Mouse (Mus musculus) heart, embryonic 12.5 days (tissue): ENCODE data around the gene Inpp1. TPM values are rescaled to one million over a fixed set of nuclear protein-coding genes. Genes with fewer than 3 reads are reported as not detected.

ENCODE experiments used
- ATAC-seq: fragments of 200-750 bp; cut with Nextera tagmentation; 2 replicates; pipeline ENCODE4 v1.8.0; 2017; ENCODE audit warnings: moderate TSS enrichment, moderate library complexity; ENCODE audit not compliant: insufficient number of reproducible peaks, low FRiP score
- H3K27ac ChIP-seq: fragments of 300-500 bp; sonication (generic); 2 replicates; pipeline ENCODE4 v1.5.1; 2016; ENCODE audit warnings: mild to moderate bottlenecking, moderate library complexity; ENCODE audit not compliant: poor library complexity, severe bottlenecking
- H3K27me3 ChIP-seq: fragments of 300-500 bp; sonication (generic); replicated peaks from 2 replicates; pipeline ENCODE4 v1.6.1; 2016; ENCODE audit warnings: mild to moderate bottlenecking, moderate library complexity
- H3K36me3 ChIP-seq: fragments of 300-500 bp; sonication (generic); 2 replicates; pipeline ENCODE4 v1.6.1; 2016; ENCODE audit warnings: mild to moderate bottlenecking, moderate library complexity
- H3K4me1 ChIP-seq: fragments of 300-500 bp; sonication (generic); replicated peaks from 2 replicates; pipeline ENCODE4 v1.6.1; 2016; ENCODE audit warnings: mild to moderate bottlenecking
- H3K4me2 ChIP-seq: fragments of 300-500 bp; sonication (generic); 2 replicates; pipeline ENCODE4 v1.6.1; 2016; ENCODE audit warnings: mild to moderate bottlenecking, moderate library complexity
- H3K4me3 ChIP-seq: fragments of 300-500 bp; sonication (generic); 2 replicates; pipeline ENCODE4 v1.5.1; 2016; ENCODE audit warnings: mild to moderate bottlenecking
- H3K9ac ChIP-seq: fragments of 300-500 bp; sonication (generic); 2 replicates; pipeline ENCODE4 v1.6.1; 2016; ENCODE audit warnings: mild to moderate bottlenecking, moderate library complexity
- H3K9me3 ChIP-seq: fragments of 300-500 bp; sonication (generic); replicated peaks from 2 replicates; pipeline ENCODE4 v1.6.1; 2016; ENCODE audit warnings: mild to moderate bottlenecking, moderate library complexity
- WGBS: fragments of 180-500 bp; shearing (Covaris S2); methylation state at CpG from one replicate; pipeline ENCODE4 v1.1.7; 2016; 5-methylcytosine and 5-hydroxymethylcytosine counted together
- polyA plus RNA-seq: library from polyadenylated mRNA; unstranded; fragments of >200 nt; fragmentation: Nextera tagmentation; extraction: Ambion mirVana; gene quantifications from 2 replicates; pipeline ENCODE4 v1.2.1, GENCODE M21; 2016

Gene Inpp1
- polyA plus RNA-seq, 1 experiment from 2014 or later, result 17.7 TPM

GRCm38 (mm10) chr1:52817813-52818147 lies 292 bp upstream of the Inpp1 start:
- ATAC-seq, result no peak
- H3K9me3 ChIP-seq, result no peaks in the 10 kb centered on the region
- peaks cover 7% of the 10 kb centered on the region; the same call in 1 of the 2 replicates for H3K4me1 ChIP-seq
- peak overlapping the region; percentile 76 for H3K4me2 ChIP-seq
- no peaks in the 10 kb centered on the region for H3K27me3 ChIP-seq
- H3K4me3 ChIP-seq, result peak overlapping the region; percentile 68
- no peaks in the 10 kb centered on the region for H3K36me3 ChIP-seq
- peak overlapping the region; percentile 83 for H3K9ac ChIP-seq
- 6% methylated on average over 7 of the region's 7 CpGs for WGBS
- no peak overlapping the region for H3K27ac ChIP-seq

- H3K4me2 ChIP-seq, result peak overlapping the region; percentile 76
- no peaks in the 10 kb centered on the region for H3K36me3 ChIP-seq
- WGBS, result 63% methylated on average over 13 of the region's 13 CpGs
- no peak overlapping the region for H3K9ac ChIP-seq
- ATAC-seq, result no peak
- H3K27me3 ChIP-seq, result no peaks in the 10 kb centered on the region
- H3K4me1 ChIP-seq, result peaks cover 7% of the 10 kb centered on the region; the same call in 1 of the 2 replicates
- H3K4me3 ChIP-seq, result peak overlapping the region; percentile 68
- no peak overlapping the region for H3K27ac ChIP-seq
- no peaks in the 10 kb centered on the region for H3K9me3 ChIP-seq
Observed at GRCm38 (mm10) chr1:52816232-52816891, 1.1 kb downstream of the Inpp1 start.

GRCm38 (mm10) chr1:52808456-52808855 lies 9.0 kb downstream of the Inpp1 start:
- Histone ChIP-seq H3K4me2 (no peak overlapping the region), H3K36me3 (peaks cover 7% of the 10 kb centered on the region; the same call in 1 of the 2 replicates), H3K9ac (no peak overlapping the region), H3K4me3 (no peak overlapping the region), H3K4me1 (no peaks in the 10 kb centered on the region), H3K27me3 (no peaks in the 10 kb centered on the region), H3K9me3 (no peaks in the 10 kb centered on the region), H3K27ac (no peak overlapping the region)
- 55% methylated on average over 6 of the region's 6 CpGs for WGBS
- ATAC-seq, result no peak

GRCm38 (mm10) chr1:52805041-52805440 lies 12.4 kb downstream of the Inpp1 start:
- H3K9ac ChIP-seq, result no peak overlapping the region
- H3K4me2 ChIP-seq, result no peak overlapping the region
- no peak overlapping the region for H3K4me3 ChIP-seq
- 0 out of 2 replicates have a peak, but pooled peaks cover 3% of the 10 kb centered on the region for H3K36me3 ChIP-seq
- WGBS, result 83% methylated on average over 1 of the region's 1 CpGs
- no peaks in the 10 kb centered on the region for H3K27me3 ChIP-seq
- no peak for ATAC-seq
- peaks cover 7% of the 10 kb centered on the region for H3K4me1 ChIP-seq
- no peaks in the 10 kb centered on the region for H3K9me3 ChIP-seq
- H3K27ac ChIP-seq, result no peak overlapping the region

- Histone ChIP-seq H3K27me3 (no peaks in the 10 kb centered on the region), H3K4me2 (no peak overlapping the region), H3K9ac (no peak overlapping the region), H3K4me3 (no peak overlapping the region), H3K9me3 (no peaks in the 10 kb centered on the region), H3K36me3 (no peaks in the 10 kb centered on the region), H3K27ac (no peak overlapping the region), H3K4me1 (peaks cover 30% of the 10 kb centered on the region)
- 85% methylated on average over 5 of the region's 5 CpGs for WGBS
- no peak for ATAC-seq
Observed at GRCm38 (mm10) chr1:52802406-52802975, 15.0 kb downstream of the Inpp1 start.

GRCm38 (mm10) chr1:52801651-52802050 lies 15.8 kb downstream of the Inpp1 start:
- H3K27ac ChIP-seq, result no peak overlapping the region
- 78% methylated on average over 5 of the region's 5 CpGs for WGBS
- no peak for ATAC-seq
- no peak overlapping the region for H3K4me2 ChIP-seq
- H3K4me1 ChIP-seq, result peaks cover 30% of the 10 kb centered on the region
- no peaks in the 10 kb centered on the region for H3K9me3 ChIP-seq
- no peak overlapping the region for H3K9ac ChIP-seq
- no peaks in the 10 kb centered on the region for H3K36me3 ChIP-seq
- H3K4me3 ChIP-seq, result no peak overlapping the region
- no peaks in the 10 kb centered on the region for H3K27me3 ChIP-seq

- peaks cover 30% of the 10 kb centered on the region for H3K4me1 ChIP-seq
- peak overlapping the region; percentile 40 for H3K4me2 ChIP-seq
- H3K4me3 ChIP-seq, result no peak overlapping the region
- H3K27me3 ChIP-seq, result no peaks in the 10 kb centered on the region
- no peak for ATAC-seq
- H3K9ac ChIP-seq, result no peak overlapping the region
- peak overlapping the region; percentile 25; the same call in 1 of the 2 replicates for H3K27ac ChIP-seq
- H3K9me3 ChIP-seq, result no peaks in the 10 kb centered on the region
- WGBS, result 46% methylated on average over 3 of the region's 3 CpGs
- H3K36me3 ChIP-seq, result peaks cover 5% of the 10 kb centered on the region; the same call in 1 of the 2 replicates
Observed at GRCm38 (mm10) chr1:52800340-52800740, 17.1 kb downstream of the Inpp1 start.

GRCm38 (mm10) chr1:52799772-52800171 lies 17.7 kb downstream of the Inpp1 start:
- Histone ChIP-seq H3K9me3 (no peaks in the 10 kb centered on the region), H3K36me3 (peaks cover 5% of the 10 kb centered on the region; the same call in 1 of the 2 replicates), H3K4me3 (no peak overlapping the region), H3K9ac (no peak overlapping the region), H3K27me3 (no peaks in the 10 kb centered on the region), H3K27ac (peak overlapping the region; percentile 25; the same call in 1 of the 2 replicates), H3K4me2 (peak overlapping the region; percentile 40), H3K4me1 (peaks cover 30% of the 10 kb centered on the region)
- no peak for ATAC-seq
- 30% methylated on average over 5 of the region's 5 CpGs for WGBS

GRCm38 (mm10) chr1:52799056-52799726 lies 18.3 kb downstream of the Inpp1 start:
- peak overlapping the region; percentile 25; the same call in 1 of the 2 replicates for H3K27ac ChIP-seq
- no peaks in the 10 kb centered on the region for H3K27me3 ChIP-seq
- peaks cover 10% of the 10 kb centered on the region; the same call in 1 of the 2 replicates for H3K36me3 ChIP-seq
- 47% methylated on average over 10 of the region's 10 CpGs for WGBS
- no peaks in the 10 kb centered on the region for H3K9me3 ChIP-seq
- H3K4me1 ChIP-seq, result peaks cover 30% of the 10 kb centered on the region
- no peak for ATAC-seq
- H3K9ac ChIP-seq, result no peak overlapping the region
- no peak overlapping the region for H3K4me3 ChIP-seq
- H3K4me2 ChIP-seq, result peak overlapping the region; percentile 25

- WGBS, result 93% methylated on average over 2 of the region's 2 CpGs
Observed at GRCm38 (mm10) chr1:52795927-52796326, 21.6 kb downstream of the Inpp1 start.

GRCm38 (mm10) chr1:52793692-52794091 lies 23.8 kb downstream of the Inpp1 start:
- peaks cover 35% of the 10 kb centered on the region; the same call in 1 of the 2 replicates for H3K36me3 ChIP-seq
- H3K4me3 ChIP-seq, result no peak overlapping the region
- H3K4me2 ChIP-seq, result no peak overlapping the region
- no peaks in the 10 kb centered on the region for H3K27me3 ChIP-seq
- ATAC-seq, result no peak
- H3K27ac ChIP-seq, result no peak overlapping the region
- H3K4me1 ChIP-seq, result peaks cover 9% of the 10 kb centered on the region
- no peaks in the 10 kb centered on the region for H3K9me3 ChIP-seq
- 81% methylated on average over 3 of the region's 3 CpGs for WGBS
- no peak overlapping the region for H3K9ac ChIP-seq

More at GRCm38 (mm10) chr1:52795927-52796326, 21.6 kb downstream of the Inpp1 start:
- ATAC-seq, result no peak
- Histone ChIP-seq H3K4me1 (peaks cover 30% of the 10 kb centered on the region), H3K27ac (no peak overlapping the region), H3K9ac (no peak overlapping the region), H3K9me3 (no peaks in the 10 kb centered on the region), H3K36me3 (peaks cover 26% of the 10 kb centered on the region; the same call in 1 of the 2 replicates), H3K4me2 (no peak overlapping the region), H3K27me3 (no peaks in the 10 kb centered on the region), H3K4me3 (no peak overlapping the region)
